Mouse (Mus musculus) neural tube, embryonic 11.5 days (tissue): ENCODE data around the gene Tut7. TPM values are rescaled to one million over a fixed set of nuclear protein-coding genes. Genes with fewer than 3 reads are reported as not detected.

Experiments
- polyA plus RNA-seq: library from polyadenylated mRNA; unstranded; fragments of >200 nt; fragmentation: Nextera tagmentation; extraction: Ambion mirVana; gene quantifications from 2 replicates; pipeline ENCODE4 v1.2.1, GENCODE M21; 2014

Gene Tut7
- polyA plus RNA-seq, 1 experiment from 2014 or later, result 51.8 TPM

Other genes starting within 250 kb of the Tut7 start
- 24.6 and 33.5 TPM in 2 replicates for gene Agtpbp1, start 237.9 kb downstream of the Tut7 start, polyA plus RNA-seq
- 115 and 118 TPM in 2 replicates for gene Naa35, start 237.9 kb downstream of the Tut7 start, polyA plus RNA-seq
- gene Golm1, start 147.3 kb downstream of the Tut7 start, polyA plus RNA-seq, result 138 and 142 TPM in 2 replicates
- gene 4921517D22Rik, start 129.0 kb downstream of the Tut7 start, polyA plus RNA-seq, result not detected in 2 replicates
- gene Spata31d1a, start 112.8 kb downstream of the Tut7 start, polyA plus RNA-seq, result 0.04 TPM in 1 of 2 replicates, not detected in the other
- not detected in 2 replicates for gene Spata31d1b, start 110.9 kb downstream of the Tut7 start, polyA plus RNA-seq
- not detected in 2 replicates for gene Spata31d1d, start 91.4 kb downstream of the Tut7 start, polyA plus RNA-seq
- gene 1700014D04Rik, start 76.4 kb downstream of the Tut7 start, polyA plus RNA-seq, result 0.09 TPM in 2 replicates
- 131 and 132 TPM in 2 replicates for gene Isca1, start 53.3 kb downstream of the Tut7 start, polyA plus RNA-seq
- not detected in 2 replicates for gene Gm49354, start 40.9 kb downstream of the Tut7 start, polyA plus RNA-seq